Mouse (Mus musculus) limb, embryonic 10.5 days (tissue): ENCODE results near the gene Fryl. TPM values are rescaled to one million over a fixed set of nuclear protein-coding genes. Genes with fewer than 3 reads are reported as not detected.

Source experiments
- DNase-seq: peaks from one replicate; pipeline ENCODE4 v3.0.0-alpha.2; 2017; ENCODE audit warnings: low spot score
- H3K27ac ChIP-seq: fragments of 300-500 bp; sonication (generic); 2 replicates; pipeline ENCODE4 v1.5.1; 2016; ENCODE audit warnings: mild to moderate bottlenecking
- H3K27me3 ChIP-seq: fragments of 300-500 bp; sonication (generic); 2 replicates; pipeline ENCODE4 v1.6.1; 2016; ENCODE audit warnings: low read depth, mild to moderate bottlenecking; ENCODE audit not compliant: poor library complexity, severe bottlenecking
- H3K36me3 ChIP-seq: fragments of 300-500 bp; sonication (generic); 2 replicates; pipeline ENCODE4 v1.6.1; 2016; ENCODE audit warnings: mild to moderate bottlenecking, moderate library complexity
- H3K4me1 ChIP-seq: fragments of 300-500 bp; sonication (generic); 2 replicates; pipeline ENCODE4 v1.6.1; 2016
- H3K4me3 ChIP-seq: fragments of 300-500 bp; sonication (generic); 2 replicates; pipeline ENCODE4 v1.5.1; 2016; ENCODE audit warnings: mild to moderate bottlenecking, moderate library complexity
- H3K9me3 ChIP-seq: fragments of 300-500 bp; sonication (generic); replicated peaks from 2 replicates; pipeline ENCODE4 v1.6.1; 2016; ENCODE audit warnings: mild to moderate bottlenecking
- WGBS: fragments of 180-500 bp; shearing (Covaris S2); methylation state at CpG from one replicate; pipeline ENCODE4 v1.1.7; 2016; 5-methylcytosine and 5-hydroxymethylcytosine counted together
- polyA plus RNA-seq: library from polyadenylated mRNA; unstranded; fragments of >200 nt; fragmentation: Nextera tagmentation; extraction: Ambion mirVana; gene quantifications from 2 replicates; pipeline ENCODE4 v1.2.1, GENCODE M21; 2016

The Fryl gene
- polyA plus RNA-seq, 1 experiment from 2014 or later = 22.6 TPM

DNA sequence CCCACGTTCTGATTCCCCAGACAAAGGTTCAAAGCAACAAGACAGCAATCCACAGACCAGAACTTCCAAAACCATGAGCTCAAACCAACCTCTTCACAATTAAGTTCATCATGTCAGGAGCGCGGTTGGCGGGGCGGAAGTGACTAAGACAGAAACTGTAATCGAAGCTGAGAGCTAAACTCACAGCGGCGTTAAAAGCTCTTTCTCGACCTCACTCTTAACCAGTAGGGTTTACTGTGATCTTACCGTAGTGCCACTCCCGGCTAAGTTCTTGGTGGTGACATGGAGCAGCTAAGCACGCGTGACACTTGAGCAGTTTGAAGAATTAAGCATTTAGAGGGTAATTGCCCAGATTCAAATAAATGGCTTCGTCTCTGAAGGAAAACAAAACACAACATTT lies 61.7 kb downstream of the Fryl start:
- no peak overlapping the region for H3K4me3 ChIP-seq
- no peak overlapping the region for H3K27ac ChIP-seq
- H3K4me1 ChIP-seq = peaks cover 18% of the 10 kb centered on the region
- H3K36me3 ChIP-seq = peaks cover 17% of the 10 kb centered on the region
- 93% methylated on average over 14 of the region's 14 CpGs for WGBS
- DNase-seq = no peak
- H3K27me3 ChIP-seq = no peaks in the 10 kb centered on the region
- H3K9me3 ChIP-seq = no peaks in the 10 kb centered on the region

- no peak for DNase-seq
- no peak overlapping the region for H3K4me3 ChIP-seq
- 81% methylated on average over 8 of the region's 8 CpGs for WGBS
- H3K36me3 ChIP-seq = peaks cover 17% of the 10 kb centered on the region
- peak overlapping the region; percentile 40; the same call in 1 of the 2 replicates for H3K27ac ChIP-seq
- H3K9me3 ChIP-seq = no peaks in the 10 kb centered on the region
- H3K4me1 ChIP-seq = peaks cover 19% of the 10 kb centered on the region
- H3K27me3 ChIP-seq = no peaks in the 10 kb centered on the region
Measured at GRCm38 (mm10) chr5:73194083-73194570, 62.3 kb downstream of the Fryl start.

DNA sequence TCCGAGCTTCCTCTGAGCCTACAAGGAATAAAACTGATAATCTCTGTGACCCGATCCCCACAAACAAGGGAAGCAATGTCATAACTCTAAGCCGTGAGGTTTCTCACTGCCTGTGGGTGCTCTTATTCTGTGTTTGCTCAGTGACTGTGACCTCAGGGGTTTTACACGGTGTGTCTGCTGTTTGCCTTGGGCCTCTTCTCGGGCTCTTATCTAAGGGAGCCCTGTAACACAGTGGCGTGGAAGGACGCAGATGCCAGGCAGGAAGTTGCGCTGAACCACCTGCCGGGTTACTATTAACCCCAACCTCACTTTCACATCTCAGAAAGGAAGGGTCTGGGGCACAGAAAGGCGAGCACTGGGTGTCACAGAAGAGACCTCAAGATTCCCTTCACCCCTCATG lies 62.8 kb downstream of the Fryl start:
- H3K4me1 ChIP-seq = peaks cover 24% of the 10 kb centered on the region
- no peak overlapping the region for H3K4me3 ChIP-seq
- H3K36me3 ChIP-seq = peaks cover 15% of the 10 kb centered on the region
- peak overlapping the region; percentile 40; the same call in 1 of the 2 replicates for H3K27ac ChIP-seq
- no peaks in the 10 kb centered on the region for H3K27me3 ChIP-seq
- WGBS = 78% methylated on average over 10 of the region's 10 CpGs
- H3K9me3 ChIP-seq = no peaks in the 10 kb centered on the region
- no peak for DNase-seq

GRCm38 (mm10) chr5:73192870-73193576 lies 63.4 kb downstream of the Fryl start:
- DNase-seq = no peak
- H3K27me3 ChIP-seq = no peaks in the 10 kb centered on the region
- WGBS = 79% methylated on average over 13 of the region's 13 CpGs
- peaks cover 27% of the 10 kb centered on the region for H3K4me1 ChIP-seq
- H3K9me3 ChIP-seq = no peaks in the 10 kb centered on the region
- H3K36me3 ChIP-seq = peaks cover 13% of the 10 kb centered on the region
- H3K27ac ChIP-seq = peak overlapping the region; percentile 22; the same call in 1 of the 2 replicates
- H3K4me3 ChIP-seq = no peak overlapping the region

- 74% methylated on average over 11 of the region's 11 CpGs for WGBS
- H3K4me3 ChIP-seq = no peak overlapping the region
- H3K36me3 ChIP-seq = peaks cover 13% of the 10 kb centered on the region
- DNase-seq = no peak
- no peaks in the 10 kb centered on the region for H3K9me3 ChIP-seq
- no peak overlapping the region for H3K27ac ChIP-seq
- H3K27me3 ChIP-seq = no peaks in the 10 kb centered on the region
- H3K4me1 ChIP-seq = peaks cover 27% of the 10 kb centered on the region
Measured at GRCm38 (mm10) chr5:73191765-73192164, 64.7 kb downstream of the Fryl start.

- DNase-seq = no peak
- no peak overlapping the region for H3K4me3 ChIP-seq
- WGBS = 85% methylated on average over 5 of the region's 5 CpGs
- no peaks in the 10 kb centered on the region for H3K9me3 ChIP-seq
- no peak overlapping the region for H3K27ac ChIP-seq
- H3K4me1 ChIP-seq = peaks cover 27% of the 10 kb centered on the region
- peaks cover 13% of the 10 kb centered on the region for H3K36me3 ChIP-seq
- H3K27me3 ChIP-seq = no peaks in the 10 kb centered on the region
Measured at GRCm38 (mm10) chr5:73190164-73190563, 66.3 kb downstream of the Fryl start.

- Histone ChIP-seq H3K9me3 (no peaks in the 10 kb centered on the region), H3K27me3 (no peaks in the 10 kb centered on the region), H3K36me3 (peaks cover 12% of the 10 kb centered on the region), H3K4me1 (peaks cover 27% of the 10 kb centered on the region), H3K4me3 (no peak overlapping the region), H3K27ac (no peak overlapping the region)
- DNase-seq = no peak
- WGBS = 88% methylated on average over 9 of the region's 9 CpGs
Measured at GRCm38 (mm10) chr5:73189443-73190160, 66.8 kb downstream of the Fryl start.

GRCm38 (mm10) chr5:73188576-73188975 lies 67.8 kb downstream of the Fryl start:
- Histone ChIP-seq H3K27ac (no peak overlapping the region), H3K36me3 (0 out of 2 replicates have a peak, but pooled peaks cover 1% of the 10 kb centered on the region), H3K9me3 (no peaks in the 10 kb centered on the region), H3K27me3 (no peaks in the 10 kb centered on the region), H3K4me1 (peaks cover 22% of the 10 kb centered on the region), H3K4me3 (no peak overlapping the region)
- 77% methylated on average over 7 of the region's 7 CpGs for WGBS
- no peak for DNase-seq

DNA sequence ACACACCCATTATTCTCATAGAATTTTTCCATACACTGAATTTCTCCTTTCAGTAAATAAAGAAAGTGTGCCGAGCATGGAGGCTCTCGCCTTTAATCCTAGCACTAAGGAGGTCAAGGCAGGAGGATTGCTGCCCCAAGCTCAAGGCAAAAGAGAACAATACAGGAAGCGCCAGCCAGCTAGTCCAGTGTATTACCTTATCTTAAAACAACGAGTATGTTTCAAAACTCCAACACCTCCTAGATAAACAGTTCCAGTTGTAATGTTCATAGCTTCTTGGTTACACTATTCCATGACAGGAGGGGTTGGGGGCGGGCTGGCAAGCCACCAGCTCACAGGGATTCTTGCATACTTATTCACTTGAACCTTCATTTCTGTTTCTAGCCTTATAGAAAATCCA lies 68.3 kb downstream of the Fryl start:
- WGBS = 90% methylated on average over 5 of the region's 5 CpGs
- Histone ChIP-seq H3K27me3 (no peaks in the 10 kb centered on the region), H3K36me3 (no peaks in the 10 kb centered on the region), H3K4me3 (no peak overlapping the region), H3K4me1 (peaks cover 18% of the 10 kb centered on the region), H3K9me3 (no peaks in the 10 kb centered on the region), H3K27ac (no peak overlapping the region)
- DNase-seq = no peak

GRCm38 (mm10) chr5:73186912-73187311 lies 69.5 kb downstream of the Fryl start:
- Histone ChIP-seq H3K27ac (no peak overlapping the region), H3K4me1 (peaks cover 14% of the 10 kb centered on the region), H3K36me3 (no peaks in the 10 kb centered on the region), H3K27me3 (no peaks in the 10 kb centered on the region), H3K4me3 (no peak overlapping the region), H3K9me3 (no peaks in the 10 kb centered on the region)
- WGBS = 97% methylated on average over 5 of the region's 5 CpGs
- no peak for DNase-seq

DNA sequence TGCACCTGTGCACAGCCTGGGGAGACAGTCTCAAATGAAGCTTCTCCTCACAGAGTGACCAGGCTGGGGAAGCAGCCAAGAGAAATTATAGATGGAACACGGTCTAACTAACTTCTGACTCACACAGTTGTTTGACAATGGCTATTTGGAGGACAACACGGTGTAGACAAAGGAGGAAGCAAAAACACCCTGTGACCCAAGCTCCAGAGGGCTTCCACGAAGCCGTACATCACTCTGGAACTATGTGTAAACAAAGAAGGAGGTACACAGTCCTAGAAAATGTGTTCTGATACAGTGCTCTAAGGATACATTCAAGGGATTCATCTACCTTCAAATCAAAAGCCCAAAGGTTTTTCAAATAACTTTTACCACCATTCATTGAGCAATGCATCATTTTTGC lies 71.0 kb downstream of the Fryl start:
- no peak overlapping the region for H3K27ac ChIP-seq
- 92% methylated on average over 4 of the region's 4 CpGs for WGBS

GRCm38 (mm10) chr5:73182701-73183447 lies 73.5 kb downstream of the Fryl start:
- H3K4me1 ChIP-seq = no peaks in the 10 kb centered on the region; the same call in 1 of the 2 replicates
- H3K36me3 ChIP-seq = 0 out of 2 replicates have a peak, but pooled peaks cover 6% of the 10 kb centered on the region
- H3K27me3 ChIP-seq = no peaks in the 10 kb centered on the region
- no peak overlapping the region for H3K4me3 ChIP-seq
- no peaks in the 10 kb centered on the region for H3K9me3 ChIP-seq
- 96% methylated on average over 12 of the region's 12 CpGs for WGBS
- no peak overlapping the region for H3K27ac ChIP-seq
- no peak for DNase-seq

More for the DNA sequence above, 71.0 kb downstream of the Fryl start:
- no peaks in the 10 kb centered on the region for H3K27me3 ChIP-seq
- H3K36me3 ChIP-seq = no peaks in the 10 kb centered on the region
- no peak for DNase-seq
- H3K4me1 ChIP-seq = peaks cover 14% of the 10 kb centered on the region
- no peaks in the 10 kb centered on the region for H3K9me3 ChIP-seq
- no peak overlapping the region for H3K4me3 ChIP-seq
